Mouse (Mus musculus): ENCODE measurements around the gene Cyb5rl. TPM values are rescaled to one million over a fixed set of nuclear protein-coding genes. Genes with fewer than 3 reads are reported as not detected.

Cyb5rl gene
- polyA plus RNA-seq, 1 experiment from 2014 or later, result 8.0 TPM

Other genes starting within 250 kb of the Cyb5rl start
- gene Ssbp3, start 156.3 kb upstream of the Cyb5rl start, polyA plus RNA-seq (2015; fragmentation: Nextera tagmentation; extraction: Ambion mirVana), result 93.9 and 112 TPM in 2 replicates
- 87.8 and 88.3 TPM in 2 replicates for gene Mrpl37, start 120 bp upstream of the Cyb5rl start, polyA plus RNA-seq (2015; fragmentation: Nextera tagmentation; extraction: Ambion mirVana)
- not detected in 2 replicates for gene Cdcp2, start 29.9 kb downstream of the Cyb5rl start, polyA plus RNA-seq (2015; fragmentation: Nextera tagmentation; extraction: Ambion mirVana)
- 541 and 572 TPM in 2 replicates for gene Tmem59, start 111.4 kb downstream of the Cyb5rl start, polyA plus RNA-seq (2015; fragmentation: Nextera tagmentation; extraction: Ambion mirVana)
- gene Tceanc2, start 112.1 kb downstream of the Cyb5rl start, polyA plus RNA-seq (2015; fragmentation: Nextera tagmentation; extraction: Ambion mirVana), result 28.4 and 53.4 TPM in 2 replicates
- gene Ldlrad1, start 142.2 kb downstream of the Cyb5rl start, polyA plus RNA-seq (2015; fragmentation: Nextera tagmentation; extraction: Ambion mirVana), result not detected in 2 replicates
- 75.6 and 77.7 TPM in 2 replicates for gene Lrrc42, start 186.5 kb downstream of the Cyb5rl start, polyA plus RNA-seq (2015; fragmentation: Nextera tagmentation; extraction: Ambion mirVana)
- gene Hspb11, start 186.6 kb downstream of the Cyb5rl start, polyA plus RNA-seq (2015; fragmentation: Nextera tagmentation; extraction: Ambion mirVana), result 36.1 and 40.2 TPM in 2 replicates
- 0.20 and 0.31 TPM in 2 replicates for gene Dio1, start 240.2 kb downstream of the Cyb5rl start, polyA plus RNA-seq (2015; fragmentation: Nextera tagmentation; extraction: Ambion mirVana)
- gene Yipf1, start 247.4 kb downstream of the Cyb5rl start, polyA plus RNA-seq (2015; fragmentation: Nextera tagmentation; extraction: Ambion mirVana), result 55.6 and 57.7 TPM in 2 replicates

All from limb, embryonic 15.5 days (tissue).